In genomic region chr3:130052541-130053298, GRCm38 (mm10) we compare ENCODE assay signal across 11 mouse cellular contexts. TPM values are rescaled to one million over a fixed set of nuclear protein-coding genes. Genes with fewer than 3 reads are reported as not detected.
DNase-seq lines count a peak whose midpoint lies in the region; ATAC-seq lines count a peak whose summit lies in the region.
"Had no signal": no experiment of that assay in that cellular context is flagged by ENCODE, and none has a peak within 500 bp of the region (broad histone marks: within the 10 kb centered on the region; RNA-seq: fewer than 3 reads in every experiment).

No protein-coding gene starts in this region.

- H3K27me3 ChIP-seq in embryonic facial prominence, embryonic 13.5 days, result no peaks in the 10 kb centered on the region
- H3K27me3 ChIP-seq in embryonic facial prominence, embryonic 10.5 days (replicated peaks; ENCODE audit: low read depth, poor library complexity, severe bottlenecking), result no peaks in the 10 kb centered on the region
- H3K27me3 ChIP-seq in limb, embryonic 12.5 days, result no peaks in the 10 kb centered on the region
- H3K27me3 ChIP-seq in limb, embryonic 10.5 days (ENCODE audit: low read depth, poor library complexity, severe bottlenecking), result no peaks in the 10 kb centered on the region
- no peaks in the 10 kb centered on the region for H3K27me3 ChIP-seq in heart, embryonic 14.5 days (ENCODE audit: control insufficient read depth, insufficient read depth, low read length)
- no peaks in the 10 kb centered on the region for H3K27me3 ChIP-seq in neural tube, embryonic 15.5 days (replicated peaks)
- H3K27me3 ChIP-seq: liver, embryonic 15.5 days; neural tube, embryonic 12.5 days had no signal

- no peak overlapping the region for H3K4me3 ChIP-seq in embryonic facial prominence, embryonic 13.5 days
- H3K4me3 ChIP-seq in embryonic facial prominence, embryonic 10.5 days, result no peak overlapping the region
- no peak overlapping the region for H3K4me3 ChIP-seq in limb, embryonic 12.5 days (replicated peaks)
- no peak overlapping the region for H3K4me3 ChIP-seq in limb, embryonic 10.5 days
- no peak overlapping the region for H3K4me3 ChIP-seq in heart, embryonic 14.5 days (ENCODE audit: control insufficient read depth in 1 of 2, insufficient read depth in 1 of 2, low read depth in 1 of 2, low read length in 2 of 2)
- H3K4me3 ChIP-seq in neural tube, embryonic 15.5 days (replicated peaks), result no peak overlapping the region
- H3K4me3 ChIP-seq: liver, embryonic 15.5 days; neural tube, embryonic 12.5 days had no signal

- H3K4me2 ChIP-seq in embryonic facial prominence, embryonic 13.5 days, result no peak overlapping the region
- no peak overlapping the region for H3K4me2 ChIP-seq in limb, embryonic 12.5 days
- peak overlapping the region; percentile 27 for H3K4me2 ChIP-seq in heart, embryonic 14.5 days (ENCODE audit: low read length)
- H3K4me2 ChIP-seq in neural tube, embryonic 15.5 days, result no peak overlapping the region
- H3K4me2 ChIP-seq: liver, embryonic 15.5 days; neural tube, embryonic 12.5 days had no signal

- no peak overlapping the region for H3K9ac ChIP-seq in embryonic facial prominence, embryonic 13.5 days
- H3K9ac ChIP-seq in limb, embryonic 12.5 days (replicated peaks), result no peak overlapping the region
- H3K9ac ChIP-seq in heart, embryonic 14.5 days (ENCODE audit: low read length), result no peak overlapping the region; the same call in 1 of the 2 replicates
- no peak overlapping the region for H3K9ac ChIP-seq in neural tube, embryonic 15.5 days (replicated peaks)
- H3K9ac ChIP-seq: liver, embryonic 15.5 days; neural tube, embryonic 12.5 days had no signal

- H3K36me3 ChIP-seq in embryonic facial prominence, embryonic 13.5 days, result peaks cover 3% of the 10 kb centered on the region; the same call in 1 of the 2 replicates
- H3K36me3 ChIP-seq in embryonic facial prominence, embryonic 10.5 days (replicated peaks), result peaks cover 60% of the 10 kb centered on the region
- peaks cover 27% of the 10 kb centered on the region for H3K36me3 ChIP-seq in limb, embryonic 12.5 days
- peaks cover 45% of the 10 kb centered on the region for H3K36me3 ChIP-seq in limb, embryonic 10.5 days
- H3K36me3 ChIP-seq in heart, embryonic 14.5 days (ENCODE audit: control insufficient read depth, insufficient read depth, low read length), result no peaks in the 10 kb centered on the region
- no peaks in the 10 kb centered on the region for H3K36me3 ChIP-seq in neural tube, embryonic 15.5 days
- H3K36me3 ChIP-seq: liver, embryonic 15.5 days; neural tube, embryonic 12.5 days had no signal

- WGBS in embryonic facial prominence, embryonic 13.5 days, result 76% methylated on average over 6 of the region's 6 CpGs
- WGBS in embryonic facial prominence, embryonic 10.5 days, result 84% methylated on average over 6 of the region's 6 CpGs
- WGBS in limb, embryonic 12.5 days, result 84% methylated on average over 6 of the region's 6 CpGs
- WGBS in limb, embryonic 10.5 days, result 84% methylated on average over 6 of the region's 6 CpGs
- 51% methylated on average over 6 of the region's 6 CpGs for WGBS in heart, embryonic 14.5 days
- WGBS in neural tube, embryonic 15.5 days, result 75% methylated on average over 6 of the region's 6 CpGs

- no peak for DNase-seq in embryonic facial prominence, embryonic 10.5 days (ENCODE audit: low spot score)
- no peak for DNase-seq in limb, embryonic 10.5 days (ENCODE audit: low spot score)
- peak; percentile 48 to 53 for DNase-seq in right cerebral cortex, postnatal 10 days (ENCODE audit: low spot score in 2 of 2)
- DNase-seq in gastrocnemius, postnatal 25 days, result no peak
- DNase-seq: B cell, adult 2 months had no signal

- H3K9me3 ChIP-seq in embryonic facial prominence, embryonic 13.5 days, result no peaks in the 10 kb centered on the region
- no peaks in the 10 kb centered on the region for H3K9me3 ChIP-seq in embryonic facial prominence, embryonic 10.5 days
- H3K9me3 ChIP-seq in limb, embryonic 12.5 days, result no peaks in the 10 kb centered on the region
- no peaks in the 10 kb centered on the region for H3K9me3 ChIP-seq in limb, embryonic 10.5 days (replicated peaks)
- H3K9me3 ChIP-seq in heart, embryonic 14.5 days (ENCODE audit: control insufficient read depth, low read length), result no peaks in the 10 kb centered on the region
- H3K9me3 ChIP-seq in neural tube, embryonic 15.5 days (replicated peaks), result no peaks in the 10 kb centered on the region
- H3K9me3 ChIP-seq: liver, embryonic 15.5 days; neural tube, embryonic 12.5 days had no signal

- H3K27ac ChIP-seq in embryonic facial prominence, embryonic 13.5 days, result 0 out of 2 replicates have a peak overlapping the region, but pooled peaks have one; percentile 23
- H3K27ac ChIP-seq in embryonic facial prominence, embryonic 10.5 days (replicated peaks), result no peak overlapping the region
- H3K27ac ChIP-seq in limb, embryonic 12.5 days, result 0 out of 2 replicates have a peak overlapping the region, but pooled peaks have one; percentile 46
- H3K27ac ChIP-seq in limb, embryonic 10.5 days, result no peak overlapping the region
- peak overlapping the region; percentile 13 to 73 for H3K27ac ChIP-seq in heart, embryonic 14.5 days (replicated peaks in 1 of 2; ENCODE audit: control insufficient read depth in 1 of 2, insufficient read depth in 1 of 2, low read depth in 2 of 2, low read length in 2 of 2)
- H3K27ac ChIP-seq in neural tube, embryonic 15.5 days (replicated peaks), result no peak overlapping the region
- H3K27ac ChIP-seq: liver, embryonic 15.5 days; neural tube, embryonic 12.5 days had no signal

- peaks cover 46% of the 10 kb centered on the region for H3K4me1 ChIP-seq in embryonic facial prominence, embryonic 13.5 days
- peaks cover 46% of the 10 kb centered on the region for H3K4me1 ChIP-seq in embryonic facial prominence, embryonic 10.5 days
- H3K4me1 ChIP-seq in limb, embryonic 12.5 days (replicated peaks), result peaks cover 20% of the 10 kb centered on the region; the same call in 1 of the 2 replicates
- H3K4me1 ChIP-seq in limb, embryonic 10.5 days, result peaks cover 20% of the 10 kb centered on the region
- H3K4me1 ChIP-seq in heart, embryonic 14.5 days (ENCODE audit: control insufficient read depth in 2 of 2, insufficient read depth in 2 of 2, low read length in 2 of 2), result peaks cover 27 to 46% of the 10 kb centered on the region in 2 experiments
- H3K4me1 ChIP-seq in neural tube, embryonic 15.5 days, result peaks cover 42% of the 10 kb centered on the region

- ATAC-seq in embryonic facial prominence, embryonic 13.5 days (ENCODE audit: insufficient number of reproducible peaks, insufficient read depth, low FRiP score, low TSS enrichment, low read depth), result no peak
- peak; percentile 15; the same call in 1 of the 2 replicates for ATAC-seq in limb, embryonic 12.5 days (ENCODE audit: insufficient number of reproducible peaks, insufficient read depth, low FRiP score, low TSS enrichment, low read depth)
- ATAC-seq in heart, embryonic 14.5 days (ENCODE audit: insufficient number of reproducible peaks, insufficient read depth, low FRiP score, low read depth), result no peak; the same call in 1 of the 2 replicates
- ATAC-seq in neural tube, embryonic 15.5 days (ENCODE audit: low FRiP score), result no peak

RNA-seq across cellular contexts. Expression of gene Sec24b, which starts 8.6 kb away (rescaled TPM):
- polyA plus RNA-seq in embryonic facial prominence, embryonic 13.5 days (2015; fragmentation: Nextera tagmentation; extraction: Ambion mirVana), result 32.8 and 33.6 TPM in 2 replicates
- 37.7 and 42.0 TPM in 2 replicates for polyA plus RNA-seq in embryonic facial prominence, embryonic 10.5 days (2016; fragmentation: Nextera tagmentation; extraction: Ambion mirVana)
- polyA plus RNA-seq in limb, embryonic 12.5 days (2016; fragmentation: Nextera tagmentation; extraction: Ambion mirVana), result 31.8 and 36.3 TPM in 2 replicates
- polyA plus RNA-seq in limb, embryonic 10.5 days (2016; fragmentation: Nextera tagmentation; extraction: Ambion mirVana), result 37.8 and 40.5 TPM in 2 replicates
- 25.2 and 26.5 TPM in 2 replicates for polyA plus RNA-seq in heart, embryonic 14.5 days (2014; fragmentation: Nextera tagmentation; extraction: Ambion mirVana)
- total RNA-seq in gastrocnemius, postnatal 25 days (2021), result 10 to 100 TPM; 19.8 to 20.3 TPM
- 30.4 and 32.8 TPM in 2 replicates for polyA plus RNA-seq in neural tube, embryonic 15.5 days (2015; fragmentation: Nextera tagmentation; extraction: Ambion mirVana)

Comparison
In these comparisons a context has a peak if more than half of its experiments do, and no peak if none do; other contexts are left out.
1. H3K27ac ChIP-seq: peak in embryonic facial prominence, embryonic 13.5 days (single experiment), limb, embryonic 12.5 days (single experiment) and heart, embryonic 14.5 days (2 of 2); none in embryonic facial prominence, embryonic 10.5 days (single experiment), limb, embryonic 10.5 days (single experiment) and neural tube, embryonic 15.5 days (single experiment).
2. DNase-seq: peak in right cerebral cortex, postnatal 10 days (2 of 2); none in embryonic facial prominence, embryonic 10.5 days (single experiment), limb, embryonic 10.5 days (single experiment) and gastrocnemius, postnatal 25 days (single experiment).